Mouse (Mus musculus): ENCODE measurements at regions not wholly inside any gene's neighbourhood (a gene's known extent, or its start where the extent isn't known, plus 50 kb on each side); places are given as distances from the start of the nearest gene placed in this dataset.

DNA sequence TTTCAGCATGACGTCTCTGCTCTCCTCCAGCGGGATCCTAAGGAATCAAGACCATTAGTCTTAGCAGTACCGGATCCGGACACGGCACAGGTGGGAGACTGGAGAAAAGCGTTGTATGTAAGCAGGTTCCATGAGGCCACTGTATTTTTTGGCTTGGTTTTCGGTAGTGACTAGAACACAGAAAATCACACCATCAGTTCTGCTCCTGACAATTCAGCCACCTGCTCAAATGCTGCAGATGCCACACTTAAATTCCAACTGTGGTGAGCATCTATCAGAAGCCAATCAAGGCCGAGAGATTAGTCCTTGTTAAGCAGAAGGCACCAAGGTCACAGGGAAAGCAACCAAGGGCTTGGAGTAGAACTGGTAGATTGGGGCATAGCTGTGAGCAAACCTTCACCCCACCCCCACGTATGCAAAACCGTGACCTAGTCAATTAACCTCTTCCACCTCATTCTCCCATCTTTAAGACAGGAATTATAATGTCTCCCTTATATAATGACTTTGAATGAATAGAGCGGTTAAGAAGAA, 452.2 kb downstream of the Bnc2 start:
- TF ChIP-seq CTCF (IDR thresholded peaks at IDR 0.05; ENCODE audit: borderline replicate concordance, control insufficient read depth, extremely low read depth, insufficient read depth, low read length, poor library complexity) (no peak), POLR2A (IDR thresholded peaks at IDR 0.05; ENCODE audit: control insufficient read depth, extremely low read depth, insufficient read depth, low read length, poor library complexity) (no peak)
- Histone ChIP-seq H3K36me3 (ENCODE audit: control insufficient read depth, insufficient read depth, low read length) (no peaks in the 10 kb centered on the region), H3K27me3 (ENCODE audit: control insufficient read depth, insufficient read depth, low read length) (no peaks in the 10 kb centered on the region), H3K4me3 (ENCODE audit: control insufficient read depth, insufficient read depth, low read length) (no peak overlapping the region), H3K4me1 (replicated peaks; ENCODE audit: control insufficient read depth, insufficient read depth, low read length) (no peaks in the 10 kb centered on the region), H3K27ac (ENCODE audit: control insufficient read depth, insufficient read depth, low read length) (no peak overlapping the region)
- WGBS: 96% methylated on average over 11 of the region's 11 CpGs
- no peak for DNase-seq

DNA sequence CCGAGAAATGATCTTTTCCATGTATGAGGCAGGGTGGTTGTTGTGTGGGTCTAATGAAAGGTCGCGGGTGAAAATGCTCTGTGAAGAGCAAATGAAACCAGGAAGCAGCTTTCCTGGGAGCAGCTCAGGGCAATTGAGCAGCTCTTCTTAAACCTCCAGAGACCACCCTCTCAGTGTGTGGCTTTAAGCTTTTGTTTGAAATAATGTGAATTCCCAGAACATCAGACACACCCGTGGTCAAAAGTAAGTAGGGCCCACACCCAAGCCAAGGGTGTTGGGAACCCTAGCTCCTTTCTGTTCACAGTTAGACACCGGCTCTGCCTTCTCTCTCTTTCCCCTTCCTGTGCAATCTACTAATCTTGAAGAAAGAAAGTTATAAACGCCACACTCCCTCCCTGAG, 450.5 kb downstream of the Bnc2 start:
- Histone ChIP-seq H3K4me3 (ENCODE audit: control insufficient read depth, insufficient read depth, low read length) (no peak overlapping the region), H3K27ac (ENCODE audit: control insufficient read depth, insufficient read depth, low read length) (no peak overlapping the region), H3K4me1 (replicated peaks; ENCODE audit: control insufficient read depth, insufficient read depth, low read length) (no peaks in the 10 kb centered on the region), H3K36me3 (ENCODE audit: control insufficient read depth, insufficient read depth, low read length) (no peaks in the 10 kb centered on the region), H3K27me3 (ENCODE audit: control insufficient read depth, insufficient read depth, low read length) (no peaks in the 10 kb centered on the region)
- 86% methylated on average over 6 of the region's 6 CpGs for WGBS
- no peak for DNase-seq
- TF ChIP-seq CTCF (IDR thresholded peaks at IDR 0.05; ENCODE audit: borderline replicate concordance, control insufficient read depth, extremely low read depth, insufficient read depth, low read length, poor library complexity): no peak
- TF ChIP-seq POLR2A (IDR thresholded peaks at IDR 0.05; ENCODE audit: control insufficient read depth, extremely low read depth, insufficient read depth, low read length, poor library complexity): no peak

All from thymus, adult 2 months (tissue).